In genomic region chr15:100069101-100069500, GRCm38 (mm10) we compare ENCODE assay signal across 21 mouse cellular contexts. TPM values are rescaled to one million over a fixed set of nuclear protein-coding genes. Genes with fewer than 3 reads are reported as not detected.
DNase-seq lines count a peak whose midpoint lies in the region; TF ChIP-seq lines count a peak whose summit lies in the region.
"Had no signal": no experiment of that assay in that cellular context is flagged by ENCODE, and none has a peak within 500 bp of the region (broad histone marks: within the 10 kb centered on the region; RNA-seq: fewer than 3 reads in every experiment).

No protein-coding gene starts in this region.

- intact Hi-C loops in left cerebral cortex, adult 2 months (cut with DNase I): no loop called here

- TF ChIP-seq POLR2A in MEL (IDR thresholded peaks at IDR 0.05; ENCODE audit: control insufficient read depth in 1 of 2, insufficient read depth in 1 of 2, low read depth in 1 of 2, low read length in 2 of 2, poor library complexity in 1 of 2): no peak

- no peak for TF ChIP-seq RAD21 in MEL (IDR thresholded peaks at IDR 0.05; ENCODE audit: low read depth, low read length)

- no peak overlapping the region for H3K9ac ChIP-seq in MEL (ENCODE audit: control insufficient read depth, low read depth, low read length, poor library complexity, severe bottlenecking)
- H3K9ac ChIP-seq: embryonic facial prominence, embryonic 13.5 days; embryonic facial prominence, embryonic 15.5 days; forebrain, embryonic 12.5 days had no signal

- no peak for TF ChIP-seq CTCF in left cerebral cortex, adult 2 months (IDR thresholded peaks at IDR 0.05)
- TF ChIP-seq CTCF in MEL (IDR thresholded peaks at IDR 0.05 in 2 of 3, conservative IDR thresholded peaks at IDR 0.05 in 1 of 3; ENCODE audit: control insufficient read depth in 1 of 3, insufficient read depth in 1 of 3, low read depth in 2 of 3, low read length in 3 of 3, poor library complexity in 1 of 3, severe bottlenecking in 1 of 3): no peak

- peak overlapping the region; percentile 83; the same call in 1 of the 2 replicates for H3K27ac ChIP-seq in left cerebral cortex, adult 2 months
- no peak overlapping the region for H3K27ac ChIP-seq in MEL (ENCODE audit: control insufficient read depth, low read depth, low read length)
- H3K27ac ChIP-seq: embryonic facial prominence, embryonic 13.5 days; embryonic facial prominence, embryonic 15.5 days; forebrain, embryonic 10.5 days; forebrain, embryonic 12.5 days had no signal

- H3K4me3 ChIP-seq in left cerebral cortex, adult 2 months: no peak overlapping the region
- H3K4me3 ChIP-seq in MEL (ENCODE audit: control insufficient read depth in 1 of 2, insufficient read depth in 1 of 2, low read depth in 2 of 2, low read length in 2 of 2): no peak overlapping the region
- H3K4me3 ChIP-seq: embryonic facial prominence, embryonic 13.5 days; embryonic facial prominence, embryonic 15.5 days; erythroblast, embryonic 14.5 days; forebrain, embryonic 10.5 days; forebrain, embryonic 12.5 days had no signal

- TF ChIP-seq EP300 in MEL (IDR thresholded peaks at IDR 0.05; ENCODE audit: low read depth in 1 of 2, low read length in 2 of 2): no peak

- no peaks in the 10 kb centered on the region for H3K9me3 ChIP-seq in MEL (replicated peaks; ENCODE audit: insufficient read depth, low read length)
- H3K9me3 ChIP-seq: embryonic facial prominence, embryonic 13.5 days; embryonic facial prominence, embryonic 15.5 days; forebrain, embryonic 10.5 days; forebrain, embryonic 12.5 days had no signal

- no peaks in the 10 kb centered on the region for H3K27me3 ChIP-seq in MEL (ENCODE audit: control insufficient read depth in 1 of 2, insufficient read depth in 2 of 2, low read length in 2 of 2)
- H3K27me3 ChIP-seq: embryonic facial prominence, embryonic 13.5 days; embryonic facial prominence, embryonic 15.5 days; forebrain, embryonic 12.5 days; Patski had no signal

- peaks cover 5% of the 10 kb centered on the region for H3K79me2 ChIP-seq in MEL (ENCODE audit: control insufficient read depth, insufficient read depth, low read length, poor library complexity)

- no peaks in the 10 kb centered on the region for H3K36me3 ChIP-seq in MEL (ENCODE audit: control insufficient read depth in 1 of 2, insufficient read depth in 2 of 2, low read length in 2 of 2)
- H3K36me3 ChIP-seq: embryonic facial prominence, embryonic 13.5 days; embryonic facial prominence, embryonic 15.5 days; forebrain, embryonic 10.5 days; forebrain, embryonic 12.5 days had no signal

- H3K4me1 ChIP-seq in MEL (ENCODE audit: control insufficient read depth in 1 of 2, insufficient read depth in 2 of 2, low read length in 2 of 2): no peaks in the 10 kb centered on the region

- DNase-seq in left cerebral cortex, adult 2 months (ENCODE audit: extremely low spot score in 1 of 2, low spot score in 2 of 2): no peak
- DNase-seq in left cerebral cortex, adult 11 months (ENCODE audit: low spot score): no peak
- no peak for DNase-seq in MEL (ENCODE audit: low read depth, low spot score)
- peak; percentile 53 for DNase-seq in brain, adult 2 months (ENCODE audit: low read depth, low spot score)
- no peak for DNase-seq in layer of hippocampus, postnatal 36 days
- DNase-seq: adrenal gland, adult 8-10 months; adrenal gland, postnatal 14 days; adrenal gland, postnatal 36 days; cerebellum, adult 11 months; cerebellum, adult 18-20 months; cerebellum, adult 8-10 months; cerebellum, adult 9-11 months; cerebellum, postnatal 14 days; cerebellum, postnatal 36 days; embryo, embryonic 11 days had no signal

TF ChIP-seq in MEL, 35 proteins besides CTCF, POLR2A, EP300 and RAD21:
- no peak for TF ChIP-seq MYB (IDR thresholded peaks at IDR 0.05; ENCODE audit: low read depth, low read length)
- 0 out of 2 replicates have a peak, but pooled peaks have one; percentile 49 for TF ChIP-seq ZNF384 (IDR thresholded peaks at IDR 0.05; ENCODE audit: low read depth, low read length)
TF ChIP-seq in MEL: peak in this region for 1.

RNA-seq across cellular contexts. Expression of gene Dip2b, which starts 30.6 kb away (rescaled TPM):
- 10 to 100 TPM; 62.6 to 71.3 TPM for total RNA-seq in left cerebral cortex, adult 2 months (2021)
- 15.4 and 17.8 TPM in 2 replicates for total RNA-seq in MEL (2012; rRNA removed)
- polyA plus RNA-seq in MEL (2012; ENCODE audit: insufficient read depth in 1 of 2, insufficient read length in 2 of 2, low read depth in 1 of 2, low replicate concordance in 2 of 2, missing spikeins in 1 of 2): 10 to 100 TPM; 13.9 to 68.9 TPM
- total RNA-seq in layer of hippocampus, postnatal 36 days (2021): 10 to 100 TPM; 48.5 to 58.8 TPM
